Mouse (Mus musculus): ENCODE measurements at regions not wholly inside any gene's neighbourhood (a gene's known extent, or its start where the extent isn't known, plus 50 kb on each side); places are given as distances from the start of the nearest gene placed in this dataset.
"Not testable (repeated sequence)": the region's sequence is repeated elsewhere in the genome, so short reads cannot be mapped to it uniquely, and the experiment has no call there.

DNA sequence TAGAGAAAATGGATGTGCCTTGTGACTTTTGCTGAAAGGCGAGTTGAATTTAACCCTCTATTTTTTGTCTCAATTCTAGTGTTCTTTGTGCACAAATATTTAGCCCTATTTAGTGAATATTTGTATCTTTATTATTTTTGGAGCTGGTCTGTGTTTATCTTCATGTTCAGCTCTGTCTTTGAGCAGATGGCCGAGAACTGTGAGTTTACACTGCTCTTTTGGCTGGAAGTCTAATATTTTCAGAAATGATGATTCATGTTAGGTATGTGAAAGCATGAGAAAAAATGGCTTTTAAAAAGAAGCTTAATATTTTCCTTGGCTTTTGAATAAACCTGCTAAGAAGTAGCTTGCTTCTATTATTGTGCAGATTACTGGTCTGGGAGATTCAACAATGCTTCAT is 505.4 kb downstream of the Sema5a start:
- DNase-seq, result no peak

DNA sequence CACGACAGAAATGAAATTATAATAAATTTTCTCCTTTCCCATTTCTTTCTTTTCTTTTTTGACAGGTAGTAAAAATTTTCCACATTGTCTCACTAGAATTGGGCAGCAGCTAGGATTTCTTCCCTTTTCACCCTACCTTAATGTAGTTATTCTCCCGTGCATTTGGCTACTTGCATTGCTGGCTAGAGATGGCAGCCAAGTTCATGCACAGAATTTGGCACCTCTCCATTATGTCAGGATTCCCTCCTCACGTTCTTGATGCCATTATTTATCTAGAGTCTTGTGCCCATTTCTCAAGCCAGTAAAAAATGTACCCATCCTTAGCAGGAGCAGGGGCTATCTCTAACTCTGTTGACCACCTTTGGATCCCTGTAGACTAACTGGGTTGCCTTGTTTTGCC is 507.4 kb downstream of the Sema5a start:
- no peak for DNase-seq

DNA sequence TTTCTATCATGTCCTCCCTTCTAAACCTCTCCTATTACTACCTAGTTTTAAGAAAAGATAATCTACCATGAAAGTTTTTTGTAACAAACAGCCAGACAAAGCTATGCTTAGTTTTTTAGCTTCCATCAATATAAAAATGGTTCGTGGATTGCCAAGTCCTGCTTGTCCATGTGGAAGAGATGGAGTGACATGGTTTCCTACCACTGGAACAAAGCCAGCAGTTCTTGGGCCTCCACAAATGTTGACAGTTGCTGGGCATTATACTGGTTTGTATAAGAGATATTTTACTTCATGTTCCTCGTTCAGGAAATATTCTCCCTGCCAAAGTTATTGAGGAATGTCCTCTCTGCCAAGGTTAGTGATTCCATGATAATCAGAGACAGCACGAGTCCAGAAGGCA is 515.5 kb downstream of the Sema5a start:
- DNase-seq, result no peak

DNA sequence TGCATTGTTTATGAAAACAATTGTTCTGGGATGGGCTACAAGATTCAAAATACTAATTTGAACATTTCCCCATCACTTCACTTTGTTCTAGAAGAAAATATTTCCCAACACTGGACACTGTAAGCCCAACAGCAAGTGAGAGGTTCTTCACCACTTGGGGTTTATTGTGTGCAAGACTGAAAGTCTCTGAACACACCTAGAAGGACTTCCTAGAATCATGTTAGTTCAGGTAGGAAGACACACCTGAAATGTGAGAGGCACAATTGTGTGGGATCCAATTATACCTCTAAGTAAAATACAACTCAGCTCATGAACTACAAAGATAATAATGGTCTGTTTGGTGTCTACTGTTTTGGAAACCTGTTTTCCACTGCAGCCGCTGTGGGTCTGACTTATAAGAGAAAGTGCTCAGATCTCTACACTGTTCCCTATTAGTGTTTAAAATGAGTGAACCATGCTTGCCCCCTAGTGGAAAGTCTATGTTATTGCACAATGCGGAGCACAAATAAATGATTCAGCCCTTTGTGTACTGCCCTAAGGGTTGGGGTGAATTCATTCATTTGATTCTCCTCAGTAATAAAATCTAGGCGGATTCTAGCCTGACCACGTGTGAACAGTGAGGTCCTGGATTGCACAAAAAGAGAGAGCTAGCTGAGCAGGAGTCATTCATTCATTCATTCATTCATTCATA is 521.5 kb downstream of the Sema5a start:
- DNase-seq, result no peak

DNA sequence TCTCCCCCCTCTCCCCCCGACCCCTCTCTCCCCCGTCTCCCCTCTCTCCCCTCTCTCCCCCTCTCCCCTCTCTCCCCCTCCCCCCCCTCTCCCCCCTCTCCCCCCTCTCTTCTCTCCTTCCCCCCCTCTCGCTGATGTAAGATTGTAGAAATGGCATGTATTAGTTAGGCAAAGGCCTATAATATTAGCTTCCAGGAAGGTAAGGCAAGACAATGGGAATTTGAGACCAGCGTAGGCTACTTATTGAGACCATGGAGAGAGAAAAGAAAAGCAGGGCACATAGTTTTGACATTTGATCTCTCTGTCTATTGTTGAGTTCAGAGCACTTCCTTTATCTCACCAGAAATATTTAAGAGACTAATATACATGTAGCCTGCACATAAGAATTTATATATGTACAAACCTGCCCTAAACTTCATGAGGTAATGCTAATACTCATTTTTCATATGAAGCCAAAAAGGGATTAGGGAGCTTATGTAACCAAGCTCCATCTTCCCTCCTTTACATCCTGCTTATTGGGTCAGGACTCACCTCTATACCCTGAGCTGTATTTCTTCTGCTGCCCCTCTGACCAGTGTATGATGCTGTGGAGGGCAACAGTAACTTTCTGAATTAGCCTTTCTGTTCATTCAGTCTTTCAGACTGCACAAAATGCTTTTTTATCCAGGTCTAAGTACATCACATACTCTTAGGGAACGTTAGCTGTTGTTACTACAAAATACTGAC is 522.3 kb downstream of the Sema5a start:
- DNase-seq, result no peak

DNA sequence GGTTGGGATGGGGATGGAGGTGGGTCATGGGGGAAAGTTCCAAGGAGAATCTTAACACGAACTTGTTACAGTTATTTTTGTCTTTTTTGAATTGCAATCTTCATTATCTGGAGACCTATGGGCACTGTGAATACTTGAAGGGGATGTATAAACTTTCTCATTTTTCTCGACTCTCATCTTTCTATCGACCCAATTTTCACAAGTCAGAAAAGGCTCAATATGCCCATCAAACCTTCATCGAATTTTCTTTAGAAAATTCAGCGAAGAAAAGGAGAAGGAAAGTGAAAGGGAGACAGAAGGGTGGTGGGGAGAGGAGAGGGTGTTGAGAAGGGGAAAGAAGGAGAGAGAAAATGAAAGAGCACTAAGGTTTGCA is 533.6 kb downstream of the Sema5a start:
- DNase-seq, result not testable (repeated sequence)

DNA sequence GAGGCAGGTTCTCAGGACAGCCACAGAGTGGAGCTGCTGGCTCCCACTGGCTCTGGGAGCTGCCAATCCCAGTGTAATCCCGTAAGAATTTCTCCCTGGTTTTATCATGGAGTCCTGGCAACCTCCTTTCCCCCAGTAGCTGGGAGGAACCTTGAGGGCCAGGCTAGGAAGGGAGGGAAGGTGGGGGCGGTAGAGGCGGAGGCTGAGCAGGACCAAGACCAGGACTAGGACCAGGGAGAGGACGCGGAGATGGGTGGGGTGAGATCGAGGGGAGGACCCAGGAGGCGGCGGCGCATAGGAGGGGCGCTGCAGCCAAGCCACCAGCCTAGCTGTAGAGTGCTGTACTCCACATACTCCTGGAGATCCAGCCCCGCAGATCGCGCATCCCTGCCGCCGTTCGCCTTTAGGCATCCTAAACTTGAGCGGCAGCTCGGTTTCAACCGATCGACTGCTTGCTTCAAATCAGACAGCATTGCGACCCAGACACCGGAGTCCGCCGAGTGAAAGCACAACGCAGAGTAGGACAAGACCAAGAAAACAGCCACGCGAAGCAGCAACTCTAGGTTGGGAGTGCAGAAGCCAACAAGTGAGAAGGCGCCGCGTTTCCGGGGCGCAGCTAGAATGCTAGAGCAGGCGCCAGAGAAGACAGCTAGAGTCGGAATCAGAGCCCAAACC is 534.1 kb downstream of the Sema5a start:
- DNase-seq, result peak; percentile 82

DNA sequence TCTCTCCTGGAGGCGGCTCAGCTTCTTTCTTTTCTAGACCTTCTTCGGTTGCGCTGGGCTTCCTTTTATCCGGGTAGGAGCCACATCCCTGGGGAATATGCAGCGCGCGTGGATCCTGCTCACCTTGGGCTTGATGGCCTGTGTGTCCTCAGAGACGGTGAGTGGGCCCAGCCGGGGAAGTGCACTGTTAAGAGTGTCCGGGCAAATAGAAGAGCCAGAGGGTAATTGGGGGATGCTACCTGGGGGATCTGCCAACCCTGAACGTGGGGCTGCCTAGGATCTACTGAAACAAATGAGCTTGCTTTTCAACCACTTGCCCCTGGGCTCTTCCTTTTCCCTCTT is 534.6 kb downstream of the Sema5a start:
- not testable (repeated sequence) for DNase-seq

DNA sequence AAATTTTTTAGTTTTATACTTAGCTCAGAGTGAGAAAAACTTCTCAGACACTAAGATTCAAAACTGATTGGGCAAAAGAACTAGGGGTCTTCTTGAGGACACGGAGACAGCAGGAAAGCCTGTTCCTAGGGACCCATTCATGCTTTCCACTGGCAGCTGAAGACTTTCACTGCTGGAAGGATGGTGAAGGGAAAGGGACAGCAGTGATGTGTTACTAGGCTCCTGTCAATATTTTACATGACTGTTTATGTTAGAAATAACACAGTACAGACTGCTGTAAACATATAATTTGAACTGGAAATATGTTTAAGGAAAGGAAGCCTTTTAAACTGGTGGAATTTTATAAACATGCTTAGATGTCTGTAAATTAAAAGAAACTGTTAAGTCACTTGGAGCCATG is 537.0 kb downstream of the Sema5a start:
- not testable (repeated sequence) for DNase-seq

DNA sequence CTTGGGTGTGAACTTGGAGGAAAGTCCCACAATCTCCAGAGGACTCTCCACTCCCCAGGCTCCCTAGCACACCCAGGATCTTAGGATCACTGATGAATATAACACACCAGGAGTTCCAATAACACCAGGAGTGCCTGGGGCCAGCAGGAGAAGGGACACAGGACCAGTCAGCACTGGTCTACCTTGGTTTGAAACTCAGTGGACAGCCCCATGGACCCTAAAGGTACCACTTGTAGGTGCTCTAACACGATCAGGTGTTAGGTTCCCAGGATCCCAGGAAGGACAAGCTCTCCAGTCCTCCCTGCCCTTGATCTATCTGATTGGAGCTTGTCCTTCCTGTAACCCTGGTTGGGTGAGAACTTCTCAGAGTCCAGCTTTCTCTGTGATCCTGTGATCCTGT is 554.6 kb downstream of the Sema5a start:
- no peak for DNase-seq

DNA sequence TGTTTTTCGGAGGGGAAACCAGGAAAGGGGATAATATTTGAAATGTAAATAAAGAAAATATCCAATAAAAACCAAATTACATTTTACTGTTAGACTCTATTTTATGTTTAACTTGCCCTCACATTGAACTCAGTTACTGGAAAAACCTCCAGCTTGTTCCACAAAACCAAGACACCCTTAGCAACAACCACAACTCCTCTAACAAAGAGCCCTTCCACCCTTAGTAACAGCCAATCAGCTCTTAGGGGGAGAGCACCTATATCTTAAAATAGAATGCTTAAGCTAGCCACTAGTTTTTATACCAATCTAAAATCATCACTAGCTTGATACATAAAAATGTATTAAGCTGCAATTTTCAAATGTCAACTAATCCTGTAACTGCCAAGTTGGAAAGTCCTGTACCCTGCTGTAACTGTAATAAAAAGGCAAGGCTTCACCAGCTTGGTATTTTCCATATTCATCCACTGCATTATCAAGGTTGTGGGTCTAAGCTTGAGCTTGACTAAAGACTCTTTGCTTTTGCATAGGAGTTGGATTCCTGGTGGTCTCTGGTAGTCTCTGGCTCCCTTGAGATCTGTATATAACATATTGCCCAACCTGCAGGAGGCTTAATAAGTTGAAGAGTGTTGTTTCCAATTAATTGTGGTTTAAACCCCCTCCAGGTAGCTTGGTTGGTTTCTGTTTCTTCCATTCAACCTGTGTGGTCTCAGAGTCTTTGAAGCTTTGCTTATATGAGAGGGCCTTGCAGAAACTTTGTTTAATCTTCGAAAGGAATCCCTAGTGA is 566.4 kb downstream of the Sema5a start:
- no peak for DNase-seq

DNA sequence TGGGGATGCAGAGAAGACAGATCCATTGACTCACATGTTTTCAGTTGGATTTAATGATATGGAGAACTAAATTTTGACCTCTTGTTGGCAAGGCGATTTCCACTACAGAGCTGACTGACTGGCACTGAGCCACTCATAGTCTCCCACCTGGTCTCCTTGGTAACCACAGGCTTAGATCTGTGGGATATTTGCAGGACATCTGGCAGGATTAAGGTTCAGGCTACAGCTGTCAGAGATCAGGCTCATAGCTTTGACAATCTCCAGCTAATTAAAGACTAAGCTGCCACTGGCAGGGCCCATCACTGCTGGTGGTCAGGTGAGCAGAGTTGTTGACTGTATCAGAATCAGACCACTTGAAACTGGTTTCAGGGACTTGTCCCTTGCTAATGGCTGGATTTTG is 595.4 kb downstream of the Sema5a start:
- no peak for DNase-seq
